Mouse (Mus musculus): Measurements from ENCODE around the gene Armc10. TPM values are rescaled to one million over a fixed set of nuclear protein-coding genes. Genes with fewer than 3 reads are reported as not detected.

Gene Armc10
- polyA plus RNA-seq, 1 experiment from 2014 or later: 7.4 TPM

GRCm38 (mm10) chr5:21700272-21700821 lies 54.7 kb downstream of the Armc10 start:
- no peaks in the 10 kb centered on the region for H3K9me3 ChIP-seq (ENCODE audit: low read length)
- H3K27ac ChIP-seq (ENCODE audit: low read depth): no peak overlapping the region
- H3K36me3 ChIP-seq (replicated peaks; ENCODE audit: insufficient read depth, low read length): no peaks in the 10 kb centered on the region
- no peak for TF ChIP-seq CTCF (IDR thresholded peaks at IDR 0.05; ENCODE audit: low read depth)
- no peak for TF ChIP-seq EP300 (IDR thresholded peaks at IDR 0.05; ENCODE audit: low read depth)
- no peak for DNase-seq
- peaks cover 10% of the 10 kb centered on the region for H3K4me1 ChIP-seq (ENCODE audit: insufficient read depth)
- H3K9ac ChIP-seq (replicated peaks): peak overlapping the region; percentile 77
- 22% methylated on average over 10 of the region's 10 CpGs for WGBS (ENCODE audit: insufficient replicate concordance)
- no peak for ATAC-seq
- H3K4me2 ChIP-seq (ENCODE audit: low read depth, low read length): peak overlapping the region; percentile 99
- H3K4me3 ChIP-seq (ENCODE audit: low read depth, low read length): peak overlapping the region; percentile 62
- no peaks in the 10 kb centered on the region for H3K27me3 ChIP-seq (ENCODE audit: insufficient read depth, low read length)

GRCm38 (mm10) chr5:21700934-21701333 lies 55.3 kb downstream of the Armc10 start:
- H3K27me3 ChIP-seq (ENCODE audit: insufficient read depth, low read length): no peaks in the 10 kb centered on the region
- peak overlapping the region; percentile 62 for H3K4me3 ChIP-seq (ENCODE audit: low read depth, low read length)
- no peaks in the 10 kb centered on the region for H3K9me3 ChIP-seq (ENCODE audit: low read length)
- peak overlapping the region; percentile 99 for H3K4me2 ChIP-seq (ENCODE audit: low read depth, low read length)
- peak overlapping the region; percentile 58; the same call in 1 of the 2 replicates for H3K27ac ChIP-seq (ENCODE audit: low read depth)
- under 1% methylated on average over 22 of the region's 22 CpGs for WGBS (ENCODE audit: insufficient replicate concordance)
- no peak for TF ChIP-seq EP300 (IDR thresholded peaks at IDR 0.05; ENCODE audit: low read depth)
- H3K4me1 ChIP-seq (ENCODE audit: insufficient read depth): peaks cover 10% of the 10 kb centered on the region
- DNase-seq (no peak), ATAC-seq (peak; percentile 16)
- peak overlapping the region; percentile 77 for H3K9ac ChIP-seq (replicated peaks)
- H3K36me3 ChIP-seq (replicated peaks; ENCODE audit: insufficient read depth, low read length): no peaks in the 10 kb centered on the region

- DNase-seq (peak; percentile 100), ATAC-seq (peak; percentile 98)
- peak within 1 kb of the TSS; percentile 62 for H3K4me3 ChIP-seq (ENCODE audit: low read depth, low read length)
- H3K9me3 ChIP-seq (ENCODE audit: low read length): no peaks in the 10 kb centered on the region
- H3K4me2 ChIP-seq (ENCODE audit: low read depth, low read length): peak within 1 kb of the TSS; percentile 99
- WGBS (ENCODE audit: insufficient replicate concordance): under 1% methylated on average over 36 of the region's 59 CpGs
- H3K27ac ChIP-seq (ENCODE audit: low read depth): peak within 1 kb of the TSS; percentile 95
- peaks cover 10% of the 10 kb centered on the region for H3K4me1 ChIP-seq (ENCODE audit: insufficient read depth)
- no peaks in the 10 kb centered on the region for H3K27me3 ChIP-seq (ENCODE audit: insufficient read depth, low read length)
- H3K36me3 ChIP-seq (replicated peaks; ENCODE audit: insufficient read depth, low read length): no peaks in the 10 kb centered on the region
- peak within 1 kb of the TSS; percentile 77 for H3K9ac ChIP-seq (replicated peaks)
- no peak for TF ChIP-seq CTCF (IDR thresholded peaks at IDR 0.05; ENCODE audit: low read depth)
- TF ChIP-seq EP300 (IDR thresholded peaks at IDR 0.05; ENCODE audit: low read depth): no peak
Observed at GRCm38 (mm10) chr5:21701351-21702008, 55.9 kb downstream of the Armc10 start, which contains the start of gene Napepld. TSS of gene Napepld (minus strand) at chr5:21701396.

- Histone ChIP-seq H3K4me2 (ENCODE audit: low read depth, low read length) (peak overlapping the region; percentile 99), H3K27me3 (ENCODE audit: insufficient read depth, low read length) (no peaks in the 10 kb centered on the region), H3K27ac (ENCODE audit: low read depth) (peak overlapping the region; percentile 95), H3K9ac (replicated peaks) (peak overlapping the region; percentile 76), H3K36me3 (replicated peaks; ENCODE audit: insufficient read depth, low read length) (no peaks in the 10 kb centered on the region), H3K4me1 (ENCODE audit: insufficient read depth) (peaks cover 10% of the 10 kb centered on the region), H3K9me3 (ENCODE audit: low read length) (no peaks in the 10 kb centered on the region; the same call in 1 of the 2 replicates), H3K4me3 (ENCODE audit: low read depth, low read length) (peak overlapping the region; percentile 62)
- DNase-seq (no peak), ATAC-seq (no peak)
- 49% methylated on average over 2 of the region's 2 CpGs for WGBS (ENCODE audit: insufficient replicate concordance)
- TF ChIP-seq CTCF (IDR thresholded peaks at IDR 0.05; ENCODE audit: low read depth) (no peak), EP300 (IDR thresholded peaks at IDR 0.05; ENCODE audit: low read depth) (no peak)
Observed at GRCm38 (mm10) chr5:21702009-21702364, 56.4 kb downstream of the Armc10 start.

- DNase-seq (no peak), ATAC-seq (no peak)
- Histone ChIP-seq H3K4me3 (ENCODE audit: low read depth, low read length) (no peak overlapping the region), H3K4me1 (ENCODE audit: insufficient read depth) (peaks cover 10% of the 10 kb centered on the region), H3K27ac (ENCODE audit: low read depth) (peak overlapping the region; percentile 60; the same call in 1 of the 2 replicates), H3K36me3 (replicated peaks; ENCODE audit: insufficient read depth, low read length) (no peaks in the 10 kb centered on the region), H3K9ac (replicated peaks) (no peak overlapping the region), H3K9me3 (ENCODE audit: low read length) (no peaks in the 10 kb centered on the region; the same call in 1 of the 2 replicates), H3K4me2 (ENCODE audit: low read depth, low read length) (no peak overlapping the region), H3K27me3 (ENCODE audit: insufficient read depth, low read length) (no peaks in the 10 kb centered on the region)
- TF ChIP-seq EP300 (IDR thresholded peaks at IDR 0.05; ENCODE audit: low read depth): no peak
- TF ChIP-seq CTCF (IDR thresholded peaks at IDR 0.05; ENCODE audit: low read depth): no peak
- 60% methylated on average over 6 of the region's 6 CpGs for WGBS (ENCODE audit: insufficient replicate concordance)
Observed at GRCm38 (mm10) chr5:21702873-21703475, 57.4 kb downstream of the Armc10 start.

GRCm38 (mm10) chr5:21703708-21704107 lies 58.1 kb downstream of the Armc10 start:
- H3K4me1 ChIP-seq (ENCODE audit: insufficient read depth): peaks cover 10% of the 10 kb centered on the region
- H3K36me3 ChIP-seq (replicated peaks; ENCODE audit: insufficient read depth, low read length): no peaks in the 10 kb centered on the region
- no peak overlapping the region for H3K4me2 ChIP-seq (ENCODE audit: low read depth, low read length)
- H3K9ac ChIP-seq (replicated peaks): no peak overlapping the region
- no peak overlapping the region for H3K27ac ChIP-seq (ENCODE audit: low read depth)
- H3K27me3 ChIP-seq (ENCODE audit: insufficient read depth, low read length): no peaks in the 10 kb centered on the region
- ATAC-seq: no peak
- DNase-seq: no peak
- no peaks in the 10 kb centered on the region; the same call in 1 of the 2 replicates for H3K9me3 ChIP-seq (ENCODE audit: low read length)
- TF ChIP-seq EP300 (IDR thresholded peaks at IDR 0.05; ENCODE audit: low read depth): no peak
- no peak for TF ChIP-seq CTCF (IDR thresholded peaks at IDR 0.05; ENCODE audit: low read depth)
- 62% methylated on average over 3 of the region's 3 CpGs for WGBS (ENCODE audit: insufficient replicate concordance)
- H3K4me3 ChIP-seq (ENCODE audit: low read depth, low read length): no peak overlapping the region
